Mouse (Mus musculus) heart, embryonic 16.5 days (tissue): ENCODE data around the gene Exosc9. TPM values are rescaled to one million over a fixed set of nuclear protein-coding genes. Genes with fewer than 3 reads are reported as not detected.

Experiments
- ATAC-seq: fragments of 200-750 bp; cut with Nextera tagmentation; replicated peaks from 2 replicates; pipeline ENCODE4 v1.8.0; 2017; ENCODE audit warnings: moderate number of reproducible peaks; ENCODE audit not compliant: insufficient read depth, low FRiP score; ENCODE audit errors: extremely low read depth
- H3K27ac ChIP-seq: fragments of 300-500 bp; sonication (generic); 2 replicates; pipeline ENCODE4 v1.5.1; 2014; ENCODE audit warnings: mild to moderate bottlenecking, low read length, control low read depth, moderate library complexity
- H3K27me3 ChIP-seq: fragments of 300-500 bp; sonication (generic); 2 replicates; pipeline ENCODE4 v1.6.1; 2014; ENCODE audit warnings: low read length, mixed read lengths; ENCODE audit not compliant: control insufficient read depth, insufficient read depth
- H3K36me3 ChIP-seq: fragments of 300-500 bp; sonication (generic); 2 replicates; pipeline ENCODE4 v1.6.1; 2014; ENCODE audit not compliant: control insufficient read depth, insufficient read depth
- H3K4me1 ChIP-seq: fragments of 300-500 bp; sonication (generic); 2 replicates; pipeline ENCODE4 v1.6.1; 2014; ENCODE audit warnings: low read length, mixed read lengths; ENCODE audit not compliant: control insufficient read depth, insufficient read depth
- H3K4me2 ChIP-seq: fragments of 300-500 bp; sonication (generic); 2 replicates; pipeline ENCODE4 v1.6.1; 2014; ENCODE audit warnings: low read depth, mild to moderate bottlenecking, control low read depth, low read length
- H3K4me3 ChIP-seq: fragments of 300-500 bp; sonication (generic); 2 replicates; pipeline ENCODE4 v1.5.1; 2014; ENCODE audit warnings: mild to moderate bottlenecking, control low read depth, low read length
- H3K9ac ChIP-seq: fragments of 300-500 bp; sonication (generic); 2 replicates; pipeline ENCODE4 v1.6.1; 2014; ENCODE audit warnings: low read length, control low read depth
- H3K9me3 ChIP-seq: fragments of 300-500 bp; sonication (generic); replicated peaks from 2 replicates; pipeline ENCODE4 v1.6.1; 2016; ENCODE audit warnings: low read length; ENCODE audit not compliant: control insufficient read depth
- WGBS: fragments of 180-500 bp; shearing (Covaris S2); extraction: QIAGEN DNeasy Blood & Tissue Kit; methylation state at CpG from one replicate; pipeline ENCODE4 v1.1.7; 2014; 5-methylcytosine and 5-hydroxymethylcytosine counted together
- polyA plus RNA-seq: library from polyadenylated mRNA; unstranded; fragments of >200 nt; fragmentation: Nextera tagmentation; extraction: Ambion mirVana; gene quantifications from 2 replicates; pipeline ENCODE4 v1.2.1, GENCODE M21; 2015

Gene Exosc9
- polyA plus RNA-seq = 55.5 and 57.5 TPM in 2 replicates

DNA sequence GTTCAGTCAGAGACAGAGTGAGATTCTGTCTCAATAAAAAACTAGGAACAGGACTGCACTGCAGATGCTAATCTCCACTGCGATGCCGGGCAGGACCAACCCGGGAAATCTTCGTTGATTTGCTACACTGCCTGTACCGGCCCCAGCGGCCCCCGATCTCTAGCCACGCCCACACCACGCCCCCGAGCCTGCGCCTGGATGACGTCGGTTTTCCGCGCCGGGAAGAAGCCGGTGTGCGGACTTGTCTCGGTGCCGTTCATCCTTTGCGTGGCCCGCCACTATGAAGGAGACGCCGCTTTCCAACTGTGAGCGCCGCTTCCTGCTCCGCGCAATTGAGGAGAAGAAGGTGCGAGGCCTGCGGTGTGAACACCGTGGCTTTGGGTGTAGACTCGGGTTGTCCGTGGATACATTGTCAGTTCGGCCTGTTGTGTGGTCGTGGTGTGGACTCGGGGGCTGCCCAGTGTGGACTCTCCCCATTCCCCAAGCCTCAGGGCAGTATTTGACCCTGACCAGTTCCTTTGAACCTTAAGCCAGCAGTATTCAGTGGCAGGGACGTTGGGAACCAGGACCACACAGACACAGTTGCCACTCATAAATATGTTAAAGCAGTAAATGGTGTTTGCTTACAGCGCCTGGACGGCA lies at the start of gene Exosc9:
Gene Exosc9 (plus strand): TSS at position 201 of the 642 bp plus-strand sequence.
- under 1% methylated on average over 39 of the region's 39 CpGs for WGBS
- Histone ChIP-seq H3K4me2 (peak within 1 kb of the TSS; percentile 98), H3K27me3 (no peaks in the 10 kb centered on the region), H3K27ac (peak within 1 kb of the TSS; percentile 40; the same call in 1 of the 2 replicates), H3K4me3 (peak within 1 kb of the TSS; percentile 92), H3K9ac (peak within 1 kb of the TSS; percentile 85), H3K36me3 (peaks cover 26% of the 10 kb centered on the region), H3K4me1 (peaks cover 5% of the 10 kb centered on the region; the same call in 1 of the 2 replicates), H3K9me3 (no peaks in the 10 kb centered on the region)
- ATAC-seq = peak; percentile 91

DNA sequence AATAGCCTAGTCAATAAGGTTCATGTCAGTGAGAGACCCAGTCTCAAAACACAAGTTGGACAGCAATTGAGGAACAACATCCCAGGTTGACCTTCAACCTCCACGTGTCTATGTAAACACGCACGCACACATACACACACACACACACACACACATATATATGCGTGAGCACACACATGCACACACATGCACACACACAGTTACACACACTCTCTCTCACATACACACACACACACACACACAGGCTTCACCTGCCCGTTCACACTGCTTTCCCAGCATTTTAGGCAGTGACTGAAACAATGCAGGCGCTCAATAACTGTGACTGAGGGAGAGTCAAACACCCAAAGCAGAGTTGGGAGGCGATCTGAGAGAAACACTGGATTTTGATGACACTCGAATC lies 47.1 kb upstream of the Exosc9 start:
- Histone ChIP-seq H3K9ac (no peak overlapping the region), H3K4me1 (no peaks in the 10 kb centered on the region), H3K27ac (no peak overlapping the region), H3K4me2 (no peak overlapping the region), H3K4me3 (no peak overlapping the region), H3K9me3 (no peaks in the 10 kb centered on the region), H3K27me3 (no peaks in the 10 kb centered on the region), H3K36me3 (no peaks in the 10 kb centered on the region)
- 77% methylated on average over 8 of the region's 8 CpGs for WGBS
- ATAC-seq = no peak

DNA sequence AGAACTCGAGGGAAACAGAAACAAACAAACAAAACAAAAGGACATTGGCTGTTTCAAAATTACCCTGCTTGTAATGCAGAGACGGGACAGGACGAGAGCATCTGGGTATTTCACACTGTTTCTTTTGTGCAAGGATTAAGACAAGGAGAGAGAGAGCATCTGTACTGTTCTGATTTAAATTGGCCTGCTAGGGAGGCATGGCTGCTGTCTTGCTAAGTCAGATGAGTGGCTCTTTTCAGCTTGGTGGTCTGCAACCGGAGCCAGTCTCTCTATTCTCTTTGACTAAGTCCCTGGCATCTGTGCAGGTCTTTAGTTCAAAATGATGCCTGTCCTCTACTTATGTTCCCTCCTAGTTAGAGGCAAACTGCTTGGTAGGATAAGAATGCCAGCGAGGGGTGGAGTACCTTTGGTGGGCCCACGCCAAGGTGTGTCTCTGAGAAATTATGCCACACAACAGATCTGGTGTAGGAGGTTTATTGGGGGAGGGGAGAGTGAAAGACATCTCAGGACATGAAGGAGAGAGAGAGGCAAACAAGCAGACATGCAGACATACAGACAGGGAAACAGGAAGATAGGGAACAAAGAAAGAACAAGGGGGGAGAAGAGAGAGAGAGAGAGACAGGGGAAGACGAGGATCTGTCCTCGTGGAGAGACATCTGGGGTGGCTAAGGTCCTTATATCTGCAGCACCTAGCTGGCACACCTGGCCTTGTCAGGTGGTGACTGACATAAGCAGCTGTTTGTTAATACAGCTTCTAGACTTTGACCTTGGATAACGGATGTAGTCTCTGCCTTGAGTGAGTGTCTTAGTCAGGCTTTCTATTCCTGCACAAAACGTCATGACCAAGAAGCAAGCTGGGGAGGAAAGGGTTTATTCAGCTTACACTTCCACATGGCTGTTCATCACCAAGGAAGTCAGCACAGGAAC lies 46.3 kb upstream of the Exosc9 start:
- 65% methylated on average over 10 of the region's 10 CpGs for WGBS
- no peak overlapping the region for H3K27ac ChIP-seq
- H3K27me3 ChIP-seq = no peaks in the 10 kb centered on the region
- H3K9me3 ChIP-seq = no peaks in the 10 kb centered on the region
- no peak for ATAC-seq
- no peak overlapping the region for H3K4me3 ChIP-seq
- H3K9ac ChIP-seq = no peak overlapping the region
- no peaks in the 10 kb centered on the region for H3K4me1 ChIP-seq
- H3K36me3 ChIP-seq = no peaks in the 10 kb centered on the region
- H3K4me2 ChIP-seq = no peak overlapping the region

DNA sequence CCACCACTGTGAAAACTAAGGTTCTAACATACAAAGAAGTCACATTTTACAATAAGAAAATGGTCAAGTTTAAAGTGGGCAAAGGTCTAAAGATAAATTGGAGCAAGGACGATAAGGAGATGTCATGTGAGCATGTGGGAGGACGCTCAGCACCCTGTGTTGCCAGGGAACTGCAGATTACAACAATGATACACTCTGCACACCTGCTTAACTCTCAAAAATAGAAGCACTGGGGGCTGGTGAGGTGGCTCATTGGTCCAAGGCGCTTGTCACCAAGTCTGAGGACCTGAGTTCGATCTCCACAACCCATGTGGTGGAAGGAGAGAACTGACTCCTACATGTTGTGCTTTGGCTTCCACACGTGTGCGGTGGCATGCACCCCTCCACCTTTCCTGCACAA lies 40.9 kb upstream of the Exosc9 start:
- H3K9ac ChIP-seq = no peak overlapping the region
- 71% methylated on average over 6 of the region's 6 CpGs for WGBS
- H3K4me3 ChIP-seq = no peak overlapping the region
- no peak for ATAC-seq
- peaks cover 3% of the 10 kb centered on the region; the same call in 1 of the 2 replicates for H3K27me3 ChIP-seq
- no peaks in the 10 kb centered on the region for H3K9me3 ChIP-seq
- H3K4me1 ChIP-seq = no peaks in the 10 kb centered on the region
- H3K36me3 ChIP-seq = no peaks in the 10 kb centered on the region
- H3K27ac ChIP-seq = no peak overlapping the region
- H3K4me2 ChIP-seq = no peak overlapping the region

DNA sequence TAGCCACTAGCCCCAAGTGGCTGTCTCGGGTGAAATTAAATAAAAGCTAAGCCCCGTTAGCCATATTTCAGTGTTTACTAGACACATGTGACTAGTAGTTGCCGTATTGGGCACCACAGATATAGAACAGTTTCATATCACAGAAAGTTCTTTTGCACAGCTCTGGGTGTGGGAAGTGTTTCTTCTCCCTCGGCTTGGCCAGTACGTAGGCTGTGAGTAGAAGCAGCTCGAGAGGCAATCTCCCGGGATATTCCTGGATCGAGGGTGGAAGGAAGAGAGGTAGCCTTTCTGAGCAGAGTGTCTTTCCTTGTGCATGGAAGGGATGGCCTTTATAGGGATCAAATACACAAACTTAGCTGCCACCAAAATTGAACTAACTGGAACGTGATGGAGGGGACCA lies 36.2 kb upstream of the Exosc9 start:
- Histone ChIP-seq H3K27ac (no peak overlapping the region), H3K9ac (no peak overlapping the region), H3K4me2 (no peak overlapping the region), H3K4me1 (0 out of 2 replicates have a peak, but pooled peaks cover 4% of the 10 kb centered on the region), H3K27me3 (peaks cover 10% of the 10 kb centered on the region; the same call in 1 of the 2 replicates), H3K4me3 (no peak overlapping the region), H3K9me3 (no peaks in the 10 kb centered on the region), H3K36me3 (no peaks in the 10 kb centered on the region)
- ATAC-seq = no peak
- 79% methylated on average over 9 of the region's 9 CpGs for WGBS

DNA sequence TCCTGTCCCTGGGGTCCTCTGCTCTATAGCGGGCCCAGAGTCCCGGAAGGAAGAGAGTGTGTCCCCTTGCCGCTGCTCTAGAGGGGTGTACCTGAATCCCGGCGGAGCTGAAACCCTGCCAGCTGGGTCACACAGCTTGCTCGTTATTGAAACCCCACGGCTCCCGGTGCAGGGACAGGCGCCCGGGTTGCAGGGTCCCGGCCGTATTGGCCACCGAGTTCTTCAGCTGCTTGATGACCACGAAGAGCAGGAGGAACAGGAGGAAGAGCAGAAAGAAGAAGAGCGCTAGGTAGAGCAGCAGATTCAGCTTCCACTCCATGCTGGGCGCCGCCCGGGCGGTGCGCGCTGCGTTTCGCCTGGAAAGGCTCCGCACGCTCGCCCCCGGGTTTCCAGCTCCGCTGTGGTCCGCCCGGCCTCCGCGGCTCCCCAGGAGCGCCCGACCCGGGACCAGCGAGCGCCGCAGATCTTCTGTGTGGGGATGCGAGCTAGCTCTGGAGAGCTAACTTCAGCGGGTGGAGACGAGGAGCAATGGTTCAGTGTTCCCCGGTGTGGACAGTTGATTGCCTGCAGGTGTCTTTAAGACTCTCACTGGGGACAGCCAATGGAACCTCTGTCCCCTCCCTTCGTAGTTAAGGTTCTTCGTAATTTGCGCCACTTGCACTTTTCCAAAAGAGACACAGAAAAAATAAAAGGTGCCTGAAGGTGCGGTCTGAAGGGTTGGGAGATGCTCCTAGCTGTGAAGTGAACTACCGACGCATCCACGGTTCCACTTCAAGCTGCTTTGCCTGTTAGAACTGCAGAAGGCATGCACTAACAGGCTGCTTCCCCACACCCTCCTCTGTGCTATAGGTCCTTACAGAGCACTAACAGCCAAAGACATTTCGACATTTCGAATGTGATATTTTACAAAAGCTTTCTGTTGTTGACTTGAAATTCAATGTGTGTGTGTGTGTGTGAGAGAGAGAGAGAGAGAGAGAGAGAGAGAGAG lies 31.0 kb upstream of the Exosc9 start, which contains the start of gene Gm11549:
Gene Gm11549 (minus strand): TSS at position 741 of the 988 bp plus-strand sequence.
- Histone ChIP-seq H3K4me2 (peak within 1 kb of the TSS; percentile 91), H3K27me3 (peaks cover 17% of the 10 kb centered on the region), H3K9me3 (no peaks in the 10 kb centered on the region), H3K4me1 (peaks cover 7% of the 10 kb centered on the region; the same call in 1 of the 2 replicates), H3K36me3 (no peaks in the 10 kb centered on the region), H3K4me3 (peak within 1 kb of the TSS; percentile 59), H3K9ac (peak within 1 kb of the TSS; percentile 63), H3K27ac (no peak within 1 kb of the TSS)
- WGBS = 1% methylated on average over 51 of the region's 51 CpGs
- ATAC-seq = peak; percentile 32; the same call in 1 of the 2 replicates

DNA sequence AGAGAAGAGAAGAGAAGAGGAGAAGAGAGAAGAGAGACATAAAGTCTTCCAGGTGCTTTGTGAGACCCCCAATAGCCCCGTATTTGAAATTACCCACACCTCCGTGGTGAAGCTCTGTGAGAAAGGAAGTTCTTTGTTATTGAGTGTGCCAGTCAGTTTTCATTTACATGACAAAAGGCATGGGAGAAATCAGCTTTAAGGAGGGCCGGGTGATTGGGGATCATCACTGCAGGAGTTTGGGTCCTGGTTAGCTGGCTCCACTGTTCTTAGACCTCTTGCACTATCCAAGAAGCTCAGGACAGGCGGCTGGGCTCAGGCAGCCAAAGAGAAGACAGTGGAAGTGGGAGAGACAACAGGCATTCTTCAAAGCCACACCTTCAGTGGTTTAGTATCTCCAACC lies 30.3 kb upstream of the Exosc9 start:
- 41% methylated on average over 4 of the region's 4 CpGs for WGBS
- no peak for ATAC-seq
- Histone ChIP-seq H3K9ac (no peak overlapping the region), H3K4me2 (no peak overlapping the region), H3K4me1 (peaks cover 7% of the 10 kb centered on the region; the same call in 1 of the 2 replicates), H3K9me3 (no peaks in the 10 kb centered on the region), H3K4me3 (no peak overlapping the region), H3K27ac (no peak overlapping the region), H3K36me3 (no peaks in the 10 kb centered on the region), H3K27me3 (peaks cover 17% of the 10 kb centered on the region)

DNA sequence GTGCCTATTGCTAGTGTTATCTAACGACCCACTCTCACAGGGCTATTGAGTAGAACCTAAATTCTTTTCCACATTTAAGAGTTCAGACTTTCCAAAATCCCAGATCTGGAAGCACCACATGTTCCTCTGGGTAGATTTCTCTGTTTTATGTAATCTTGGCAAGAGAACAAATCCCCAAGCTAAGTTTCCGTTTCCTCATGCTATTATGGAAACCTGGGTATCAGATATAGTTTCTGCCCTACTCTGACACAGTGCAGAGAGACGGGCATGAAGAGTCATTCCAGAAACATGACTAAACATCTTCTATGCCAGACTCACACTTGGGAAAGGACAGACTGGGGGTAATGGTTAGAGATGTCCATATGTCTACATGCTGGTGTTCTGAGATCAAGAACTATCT lies 27.9 kb upstream of the Exosc9 start:
- Histone ChIP-seq H3K27me3 (peaks cover 17% of the 10 kb centered on the region), H3K27ac (no peak overlapping the region), H3K4me1 (peaks cover 7% of the 10 kb centered on the region; the same call in 1 of the 2 replicates), H3K4me3 (no peak overlapping the region), H3K9ac (no peak overlapping the region), H3K36me3 (no peaks in the 10 kb centered on the region), H3K9me3 (no peaks in the 10 kb centered on the region), H3K4me2 (no peak overlapping the region)
- ATAC-seq = no peak
- 42% methylated on average over 3 of the region's 3 CpGs for WGBS
